20 mouse cellular contexts compared by ENCODE assay signal in the genomic region with DNA sequence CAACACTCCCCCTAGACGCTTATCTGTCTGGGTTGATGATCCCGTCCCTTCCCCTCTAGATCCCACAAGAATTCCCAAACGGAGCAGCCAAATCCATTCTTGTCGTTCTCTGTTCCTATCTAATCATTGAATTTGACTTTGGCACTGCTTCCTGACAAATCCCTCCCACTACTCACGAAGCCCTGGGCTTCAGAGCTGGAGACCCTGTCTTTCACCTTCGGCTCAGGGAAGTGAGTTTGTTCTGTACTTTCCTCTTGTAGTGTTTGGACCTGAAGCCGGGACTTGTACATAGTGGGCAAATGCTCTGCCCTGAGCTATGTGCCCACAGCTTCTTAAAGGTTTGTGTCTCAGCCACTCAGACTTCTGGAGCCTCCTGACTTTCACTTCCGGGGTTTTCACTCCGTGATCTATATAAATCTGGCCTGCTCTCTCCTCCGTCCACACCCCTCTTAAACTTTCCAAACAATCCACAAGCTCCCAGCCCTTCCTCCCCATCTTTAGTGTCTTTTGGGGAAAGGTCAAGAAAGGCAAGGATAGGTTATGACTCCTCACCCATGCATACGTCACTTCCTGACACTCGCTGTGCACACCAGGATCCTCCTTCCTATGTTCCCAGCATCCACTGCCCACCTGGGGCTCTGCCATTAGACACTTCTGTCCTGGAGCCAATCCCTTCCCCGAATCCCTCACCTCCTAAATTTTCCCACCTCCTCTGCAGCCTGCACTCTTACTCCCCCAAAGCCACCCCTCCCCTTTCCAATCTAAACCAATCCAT.
A peak's percentile ranks its signal among the peaks of the same experiment; 100 is the strongest.
DNase-seq lines count a peak whose midpoint lies in the region; ATAC-seq and TF ChIP-seq lines count a peak whose summit lies in the region.
"Had no signal": no experiment of that assay in that cellular context is flagged by ENCODE, and none has a peak within 500 bp of the region (broad histone marks: within the 10 kb centered on the region; RNA-seq: fewer than 3 reads in every experiment).

No protein-coding gene starts in this region.

- no peak overlapping the region for H3K9ac ChIP-seq in intestine, embryonic 14.5 days (ENCODE audit: low read length)
- H3K9ac ChIP-seq in intestine, embryonic 16.5 days (ENCODE audit: low read depth, low read length): no peak overlapping the region
- H3K9ac ChIP-seq in lung, postnatal 0 days (replicated peaks; ENCODE audit: low read depth): no peak overlapping the region
- H3K9ac ChIP-seq: embryonic facial prominence, embryonic 15.5 days; liver, embryonic 14.5 days; midbrain, embryonic 12.5 days had no signal

- no peak for TF ChIP-seq CTCF in gastrocnemius, adult 2 months (IDR thresholded peaks at IDR 0.05)
- no peak for TF ChIP-seq CTCF in lung, postnatal 0 days (IDR thresholded peaks at IDR 0.05)

- DNase-seq in gastrocnemius, adult 2 months: no peak
- DNase-seq in gastrocnemius, postnatal 25 days: no peak
- DNase-seq in intestine, embryonic 14.5 days (ENCODE audit: low spot score): no peak
- DNase-seq in lung, postnatal 0 days (ENCODE audit: low spot score): no peak
- no peak for DNase-seq in lung, postnatal 36 days
- DNase-seq in urinary bladder, postnatal 36 days (ENCODE audit: low spot score in 2 of 2): no peak
- no peak for DNase-seq in limb, embryonic 10.5 days (ENCODE audit: low spot score)
- DNase-seq: adrenal gland, postnatal 36 days; cerebellum, adult 8-10 months; gastrocnemius, postnatal 36 days; kidney, postnatal 14 days; right cerebral cortex, postnatal 14 days; thymus, postnatal 36 days had no signal

- no peak for TF ChIP-seq EP300 in lung, postnatal 0 days (IDR thresholded peaks at IDR 0.05)

- H3K9me3 ChIP-seq in intestine, embryonic 14.5 days (ENCODE audit: control insufficient read depth, low read length): no peaks in the 10 kb centered on the region
- no peaks in the 10 kb centered on the region for H3K9me3 ChIP-seq in intestine, embryonic 16.5 days (ENCODE audit: control insufficient read depth, low read length)
- H3K9me3 ChIP-seq in lung, postnatal 0 days (ENCODE audit: low read length): no peaks in the 10 kb centered on the region
- no peaks in the 10 kb centered on the region for H3K9me3 ChIP-seq in limb, embryonic 10.5 days (replicated peaks)
- H3K9me3 ChIP-seq: embryonic facial prominence, embryonic 15.5 days; midbrain, embryonic 12.5 days had no signal

- no peaks in the 10 kb centered on the region for H3K27me3 ChIP-seq in intestine, embryonic 14.5 days (replicated peaks; ENCODE audit: control insufficient read depth, insufficient read depth, low read length)
- no peaks in the 10 kb centered on the region for H3K27me3 ChIP-seq in intestine, embryonic 16.5 days (replicated peaks; ENCODE audit: control insufficient read depth, insufficient read depth, low read length)
- no peaks in the 10 kb centered on the region for H3K27me3 ChIP-seq in lung, postnatal 0 days (replicated peaks; ENCODE audit: insufficient read depth, low read length)
- no peaks in the 10 kb centered on the region for H3K27me3 ChIP-seq in limb, embryonic 10.5 days (ENCODE audit: low read depth, poor library complexity, severe bottlenecking)
- H3K27me3 ChIP-seq: embryonic facial prominence, embryonic 15.5 days; midbrain, embryonic 12.5 days; Patski had no signal

- intact Hi-C loops in gastrocnemius, adult 2 months (cut with DNase I): no loop called here

- peak overlapping the region; percentile 62 for H3K27ac ChIP-seq in gastrocnemius, adult 2 months
- H3K27ac ChIP-seq in intestine, embryonic 14.5 days (ENCODE audit: low read depth): no peak overlapping the region
- no peak overlapping the region for H3K27ac ChIP-seq in intestine, embryonic 16.5 days (ENCODE audit: low read length)
- no peak overlapping the region for H3K27ac ChIP-seq in lung, postnatal 0 days (ENCODE audit: low read length)
- no peak overlapping the region for H3K27ac ChIP-seq in limb, embryonic 10.5 days
- H3K27ac ChIP-seq: embryonic facial prominence, embryonic 15.5 days; hindbrain, postnatal 0 days; left cerebral cortex, adult 2 months; liver, embryonic 14.5 days; midbrain, embryonic 12.5 days had no signal

- H3K4me1 ChIP-seq in intestine, embryonic 14.5 days (replicated peaks; ENCODE audit: control insufficient read depth, insufficient read depth, low read length): peaks cover 13% of the 10 kb centered on the region; the same call in 1 of the 2 replicates
- H3K4me1 ChIP-seq in intestine, embryonic 16.5 days (ENCODE audit: control insufficient read depth, insufficient read depth, low read length): 0 out of 2 replicates have a peak, but pooled peaks cover 4% of the 10 kb centered on the region
- H3K4me1 ChIP-seq in lung, postnatal 0 days (ENCODE audit: insufficient read depth, low read depth, low read length): peaks cover 4% of the 10 kb centered on the region; the same call in 1 of the 2 replicates
- peaks cover 20% of the 10 kb centered on the region for H3K4me1 ChIP-seq in limb, embryonic 10.5 days

- no peaks in the 10 kb centered on the region for H3K36me3 ChIP-seq in intestine, embryonic 14.5 days (ENCODE audit: control insufficient read depth, insufficient read depth, low read length)
- no peaks in the 10 kb centered on the region for H3K36me3 ChIP-seq in intestine, embryonic 16.5 days (ENCODE audit: control insufficient read depth, insufficient read depth, low read length)
- no peaks in the 10 kb centered on the region for H3K36me3 ChIP-seq in lung, postnatal 0 days (ENCODE audit: insufficient read depth, low read length)
- H3K36me3 ChIP-seq in limb, embryonic 10.5 days: no peaks in the 10 kb centered on the region
- H3K36me3 ChIP-seq: embryonic facial prominence, embryonic 15.5 days; midbrain, embryonic 12.5 days had no signal

- no peak for ATAC-seq in intestine, embryonic 14.5 days (replicated peaks; ENCODE audit: low FRiP score, low TSS enrichment, low read depth)
- ATAC-seq in intestine, embryonic 16.5 days: no peak
- ATAC-seq in lung, postnatal 0 days: no peak
- ATAC-seq: hindbrain, postnatal 0 days; Patski had no signal

- peak overlapping the region; percentile 9; the same call in 1 of the 2 replicates for H3K4me2 ChIP-seq in intestine, embryonic 14.5 days (ENCODE audit: low read length)
- H3K4me2 ChIP-seq in intestine, embryonic 16.5 days (ENCODE audit: low read depth, low read length): no peak overlapping the region
- peak overlapping the region; percentile 27; the same call in 1 of the 2 replicates for H3K4me2 ChIP-seq in lung, postnatal 0 days (replicated peaks; ENCODE audit: low read depth, low read length)
- H3K4me2 ChIP-seq: embryonic facial prominence, embryonic 15.5 days; midbrain, embryonic 12.5 days had no signal

- 54% methylated on average over 13 of the region's 13 CpGs for WGBS in intestine, embryonic 14.5 days
- WGBS in intestine, embryonic 16.5 days: 60% methylated on average over 13 of the region's 13 CpGs
- WGBS in lung, postnatal 0 days: 43% methylated on average over 13 of the region's 13 CpGs
- WGBS in limb, embryonic 10.5 days: 67% methylated on average over 13 of the region's 13 CpGs

- peak overlapping the region; percentile 43 for H3K4me3 ChIP-seq in gastrocnemius, adult 2 months
- no peak overlapping the region for H3K4me3 ChIP-seq in intestine, embryonic 14.5 days (ENCODE audit: low read depth, low read length)
- H3K4me3 ChIP-seq in intestine, embryonic 16.5 days (ENCODE audit: low read length): no peak overlapping the region
- H3K4me3 ChIP-seq in lung, postnatal 0 days (ENCODE audit: low read depth, low read length): no peak overlapping the region
- H3K4me3 ChIP-seq in limb, embryonic 10.5 days: no peak overlapping the region
- H3K4me3 ChIP-seq: embryonic facial prominence, embryonic 15.5 days; left cerebral cortex, adult 2 months; midbrain, embryonic 12.5 days had no signal
